Mouse (Mus musculus): Measurements from ENCODE around the gene Nipal1.

Gene Nipal1

DNA sequence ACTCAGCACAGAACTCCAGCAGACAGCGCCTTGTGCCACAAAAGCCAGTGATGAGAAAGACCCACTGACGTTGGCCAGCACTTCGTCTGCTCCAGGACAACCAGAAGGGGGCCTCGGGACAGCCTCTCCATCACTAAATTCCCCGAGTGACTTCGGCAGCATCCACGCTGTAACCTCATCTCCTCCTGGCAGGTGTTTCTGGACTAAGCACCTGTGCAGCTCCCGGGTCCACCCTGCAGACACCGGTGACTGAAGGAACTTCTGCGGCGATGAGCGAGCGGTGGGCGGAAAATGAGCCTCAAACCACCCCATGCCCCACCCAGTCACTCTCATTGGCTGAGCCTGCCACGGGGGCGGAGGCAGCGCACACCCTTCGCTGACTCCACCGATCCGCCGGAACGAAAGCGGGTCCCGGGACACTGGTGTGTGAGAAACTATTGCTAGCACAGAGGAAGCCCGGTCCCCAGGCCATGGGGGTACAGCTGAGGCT, at the start of gene Nipal1:
Gene Nipal1, plus strand, starts transcription at position 378 of the 490 bp plus-strand sequence.
- DNase-seq (ENCODE audit: low read depth): peak; percentile 92

DNA sequence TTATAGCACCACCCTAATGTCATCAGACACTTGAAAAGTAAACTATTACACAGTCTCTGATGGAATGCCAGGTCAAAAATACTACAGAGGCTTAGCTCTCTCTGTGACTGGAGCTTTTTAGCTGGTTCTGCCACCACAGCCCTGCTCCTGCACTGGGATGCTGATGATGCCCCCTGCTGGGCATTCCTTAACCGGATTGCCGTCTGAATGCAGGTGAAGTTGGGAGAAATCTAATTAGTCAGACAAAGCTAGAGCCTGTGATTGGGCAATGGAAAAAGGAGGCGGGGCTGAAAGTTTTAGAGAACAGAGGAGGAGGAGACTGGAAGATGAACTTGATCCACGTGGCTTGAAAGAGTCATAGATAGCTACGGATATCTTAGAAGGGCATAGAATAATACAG, 46.6 kb upstream of the Nipal1 start:
- peak; percentile 68 for DNase-seq (ENCODE audit: low read depth)

DNA sequence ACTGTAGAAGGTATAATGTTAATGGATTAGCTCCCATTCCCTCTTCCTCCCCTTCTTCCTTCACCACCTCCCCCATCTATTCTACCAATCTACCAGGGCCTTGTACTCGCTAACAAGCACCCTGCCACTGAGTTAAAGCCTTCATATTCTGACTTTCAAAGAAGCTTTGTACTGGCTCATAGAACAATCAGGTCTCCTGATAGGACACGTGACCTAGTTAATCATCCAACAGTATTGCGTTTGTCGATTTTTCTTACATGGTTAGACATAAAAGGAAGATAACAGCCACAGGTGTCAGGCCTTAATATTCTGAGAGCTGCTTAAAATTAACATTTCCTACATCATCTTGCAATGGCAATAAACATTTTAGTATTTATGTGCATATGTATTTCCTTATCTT, 44.5 kb upstream of the Nipal1 start:
- DNase-seq (ENCODE audit: low read depth): no peak

DNA sequence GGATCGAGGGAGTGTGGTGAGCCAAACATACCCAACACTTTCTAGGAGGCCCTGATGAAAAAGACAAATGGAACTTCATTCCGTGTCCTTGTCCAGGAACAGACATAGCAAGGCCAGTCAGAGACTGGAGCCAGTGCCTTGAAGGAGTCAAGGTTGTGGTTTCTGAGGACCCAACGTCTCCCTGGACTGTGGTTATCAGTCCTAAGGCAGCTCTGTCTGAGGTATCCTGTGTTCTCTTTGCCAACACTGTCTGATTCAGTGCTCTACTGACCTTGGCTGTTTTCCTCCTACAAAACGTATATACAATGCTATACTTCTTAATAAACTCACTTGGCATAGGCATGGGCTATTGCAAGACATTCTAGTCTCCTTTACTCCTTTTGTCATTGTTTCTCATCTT, 30.2 kb upstream of the Nipal1 start:
- no peak for DNase-seq (ENCODE audit: low read depth)

DNA sequence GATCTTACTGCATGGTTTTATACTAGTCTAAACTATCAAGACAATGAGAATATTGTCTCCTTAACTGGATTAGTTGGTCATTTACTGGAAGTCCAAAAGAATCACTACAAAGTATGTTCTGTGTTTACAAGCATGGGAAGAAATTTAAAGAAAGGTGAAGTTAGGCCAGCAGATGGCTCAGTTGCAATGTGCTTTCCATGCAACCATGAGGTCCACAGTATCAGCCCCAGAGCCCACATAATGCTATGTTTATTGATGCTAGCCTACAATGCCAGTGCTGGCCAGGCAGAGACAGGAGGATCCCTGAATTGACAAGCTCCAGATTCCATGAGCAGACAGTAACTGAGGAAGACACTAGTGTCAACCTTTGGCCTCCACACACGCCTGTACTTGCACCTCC, 26.6 kb upstream of the Nipal1 start:
- peak; percentile 68 for DNase-seq (ENCODE audit: low read depth)

DNA sequence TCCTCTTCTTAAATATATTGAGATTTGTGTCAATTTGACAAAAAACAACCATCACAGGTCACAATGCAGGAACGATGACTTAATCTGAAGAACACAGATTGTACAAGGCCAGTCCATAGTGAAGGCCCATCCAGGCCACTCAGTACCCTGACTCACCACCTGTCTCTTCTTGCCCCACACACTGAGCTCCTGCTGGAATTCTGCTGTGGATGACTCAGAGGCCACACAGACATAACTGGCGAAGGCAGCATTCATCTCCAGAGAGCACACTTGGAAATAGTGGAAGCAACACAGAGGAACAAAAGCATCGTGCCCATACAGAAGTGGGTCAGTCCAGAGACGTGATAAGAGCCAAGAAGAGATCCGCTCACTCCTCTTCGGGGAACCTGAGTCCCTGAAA, 17.6 kb upstream of the Nipal1 start:
- no peak for DNase-seq (ENCODE audit: low read depth)

DNA sequence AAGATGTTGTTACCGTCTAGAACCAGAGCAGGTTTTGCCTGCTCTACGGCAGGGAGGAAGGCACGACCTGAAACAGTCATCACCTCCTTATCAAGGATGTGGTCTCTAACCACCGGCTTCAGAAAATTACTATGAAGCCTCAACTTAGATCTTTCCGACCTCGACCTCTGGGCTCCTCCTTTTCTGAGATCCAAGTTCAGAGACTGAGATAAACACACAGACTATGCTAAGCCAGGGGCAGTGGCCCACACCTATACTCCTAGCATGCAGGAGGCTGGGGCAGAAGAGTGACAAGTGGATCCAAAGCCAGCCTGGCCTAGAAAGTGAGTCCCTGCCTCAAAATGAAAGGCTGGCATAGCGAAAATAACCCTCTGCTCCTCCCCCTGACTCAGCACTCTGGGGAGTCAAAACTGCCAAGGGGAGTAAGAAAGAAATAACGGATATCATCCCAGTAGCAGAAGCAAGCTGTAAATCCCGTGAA, 12.8 kb upstream of the Nipal1 start:
- DNase-seq (ENCODE audit: low read depth): peak; percentile 92

DNA sequence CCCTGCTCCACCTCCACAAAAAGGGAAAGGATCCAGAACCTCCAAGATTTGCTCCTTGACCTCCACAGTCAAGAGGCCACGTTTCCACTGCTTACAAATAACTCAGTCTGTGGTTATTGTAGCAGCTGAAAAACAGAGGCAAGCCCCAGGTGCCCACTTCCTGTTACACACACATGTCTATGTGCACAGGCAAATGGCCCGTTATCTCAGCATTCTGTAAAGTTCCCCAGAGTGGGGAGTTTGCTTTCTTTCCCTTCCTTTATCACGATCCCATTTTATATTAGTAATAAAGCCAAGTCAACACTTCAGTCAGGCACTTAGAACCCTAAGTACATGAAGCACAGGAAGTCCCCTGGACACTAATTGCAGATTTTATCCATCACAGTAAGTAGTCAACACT, 11.5 kb upstream of the Nipal1 start:
- peak; percentile 79 for DNase-seq (ENCODE audit: low read depth)

DNA sequence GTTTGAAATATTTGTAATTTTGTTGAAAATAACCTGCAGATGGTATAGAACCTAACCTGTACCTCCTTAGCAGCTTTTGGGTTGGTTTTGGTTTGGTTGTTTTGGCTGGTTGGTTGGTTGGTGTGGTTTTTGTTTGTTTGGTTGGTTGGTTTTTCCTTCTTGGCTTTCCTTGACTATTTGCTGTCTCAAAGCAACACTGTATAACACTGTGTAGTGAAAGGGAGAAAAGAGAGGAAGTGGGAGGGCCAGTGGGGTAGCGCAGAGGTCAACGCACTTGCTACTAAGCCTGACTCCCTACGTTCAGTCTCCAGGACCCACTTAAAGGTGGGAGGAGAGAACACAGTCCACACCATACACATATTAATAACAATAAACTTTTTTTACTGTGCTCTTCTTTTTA, 11.0 kb upstream of the Nipal1 start:
- DNase-seq (ENCODE audit: low read depth): no peak

DNA sequence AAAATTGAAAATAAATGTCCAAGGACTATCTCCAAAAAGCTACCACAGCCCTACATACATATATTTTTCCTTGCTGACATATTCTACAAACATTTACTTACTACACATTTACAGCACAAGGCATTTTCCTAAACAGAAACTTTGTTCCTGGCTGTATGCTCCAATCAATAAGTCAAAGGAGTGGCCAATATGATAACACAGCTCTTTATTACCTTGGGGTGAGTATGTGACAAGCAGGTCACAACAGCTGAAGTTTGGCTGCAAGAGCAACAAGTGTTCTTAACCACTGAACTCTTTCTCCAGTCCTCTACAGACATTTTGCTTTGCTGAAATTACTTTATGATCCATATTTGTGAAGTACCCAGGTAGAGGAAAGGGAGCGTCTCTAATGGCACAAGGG, 7.5 kb upstream of the Nipal1 start:
- DNase-seq (ENCODE audit: low read depth): no peak

DNA sequence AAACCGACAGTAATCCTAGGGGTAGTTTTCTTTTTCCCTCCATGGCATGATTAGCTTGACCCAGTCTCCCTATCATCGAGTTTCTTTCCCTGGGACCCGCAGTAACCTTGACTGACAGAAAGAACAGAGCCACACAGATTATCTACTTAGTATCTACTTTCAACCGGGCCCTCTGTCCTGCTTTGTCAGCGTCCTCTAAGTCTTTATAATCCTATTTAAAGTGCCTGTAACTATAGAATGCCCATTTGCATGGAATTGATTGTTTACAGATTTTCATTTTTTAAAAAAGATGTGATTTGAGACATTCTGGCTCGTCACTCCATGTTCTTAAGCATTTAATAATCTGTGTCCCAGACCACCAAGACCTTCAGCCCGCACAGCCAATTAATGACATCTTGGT, 3.9 kb upstream of the Nipal1 start:
- no peak for DNase-seq (ENCODE audit: low read depth)

DNA sequence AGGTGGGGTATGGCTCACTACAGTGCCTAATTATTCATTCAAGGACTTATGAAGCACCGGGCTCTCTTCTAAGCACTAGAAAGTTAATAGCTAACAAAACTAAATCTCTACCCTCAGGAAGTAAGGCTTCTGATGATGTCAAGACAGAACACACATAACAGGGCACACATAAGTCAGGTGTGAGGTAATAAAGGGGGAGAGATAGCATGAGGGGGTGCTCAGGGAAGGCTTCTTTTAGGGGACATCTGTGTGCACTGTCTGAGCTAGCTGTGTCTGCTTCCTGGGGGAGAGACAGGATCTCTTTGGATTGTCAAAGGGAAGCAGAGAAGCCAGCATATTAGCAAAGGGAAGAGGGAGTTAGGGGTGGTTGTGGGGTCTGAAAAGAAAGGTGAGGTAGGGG, 3.4 kb upstream of the Nipal1 start, which contains the start of gene Cnga1:
Gene Cnga1, minus strand, starts transcription at position 101 of the 400 bp plus-strand sequence.
- DNase-seq (ENCODE audit: low read depth): no peak

DNA sequence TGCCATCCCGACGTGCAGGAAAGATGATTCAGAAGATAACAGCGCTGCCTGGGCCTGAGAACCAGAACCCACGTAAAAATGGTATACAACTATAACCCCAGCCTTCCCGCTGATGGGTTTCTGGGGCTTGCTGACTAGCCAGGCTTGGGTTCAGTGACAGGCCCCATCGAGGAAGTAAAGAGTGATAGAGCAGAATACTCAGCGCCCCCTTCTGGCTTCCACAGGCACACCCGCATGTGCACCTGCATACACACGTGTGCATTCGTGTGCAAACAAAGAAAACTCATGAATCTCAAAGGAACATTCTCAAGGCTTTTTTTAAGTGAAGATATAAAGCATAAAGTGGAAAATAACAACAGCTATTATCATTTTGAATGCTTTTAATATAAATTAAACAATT, 1.5 kb upstream of the Nipal1 start:
- peak; percentile 86 for DNase-seq (ENCODE audit: low read depth)

DNA sequence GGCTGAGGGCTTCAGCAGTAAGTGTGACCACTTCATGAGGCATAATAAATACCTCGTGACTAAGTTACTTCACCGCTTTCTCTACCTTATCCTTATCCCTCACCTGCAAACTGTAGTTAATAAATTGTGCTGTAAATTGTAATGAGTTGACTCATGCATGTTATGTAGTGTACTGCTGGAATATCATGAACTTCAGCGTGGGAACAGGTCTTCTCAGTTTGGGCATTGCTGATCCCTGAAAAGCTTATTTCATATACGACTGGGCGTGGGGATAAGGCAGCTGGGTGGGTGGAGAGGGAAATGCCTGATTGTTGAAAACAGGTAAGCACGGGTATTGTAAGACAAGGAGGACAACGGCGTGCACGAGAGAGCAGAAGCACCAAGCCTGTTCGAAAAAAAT, 599 bp upstream of the Nipal1 start:
- DNase-seq (ENCODE audit: low read depth): no peak

DNA sequence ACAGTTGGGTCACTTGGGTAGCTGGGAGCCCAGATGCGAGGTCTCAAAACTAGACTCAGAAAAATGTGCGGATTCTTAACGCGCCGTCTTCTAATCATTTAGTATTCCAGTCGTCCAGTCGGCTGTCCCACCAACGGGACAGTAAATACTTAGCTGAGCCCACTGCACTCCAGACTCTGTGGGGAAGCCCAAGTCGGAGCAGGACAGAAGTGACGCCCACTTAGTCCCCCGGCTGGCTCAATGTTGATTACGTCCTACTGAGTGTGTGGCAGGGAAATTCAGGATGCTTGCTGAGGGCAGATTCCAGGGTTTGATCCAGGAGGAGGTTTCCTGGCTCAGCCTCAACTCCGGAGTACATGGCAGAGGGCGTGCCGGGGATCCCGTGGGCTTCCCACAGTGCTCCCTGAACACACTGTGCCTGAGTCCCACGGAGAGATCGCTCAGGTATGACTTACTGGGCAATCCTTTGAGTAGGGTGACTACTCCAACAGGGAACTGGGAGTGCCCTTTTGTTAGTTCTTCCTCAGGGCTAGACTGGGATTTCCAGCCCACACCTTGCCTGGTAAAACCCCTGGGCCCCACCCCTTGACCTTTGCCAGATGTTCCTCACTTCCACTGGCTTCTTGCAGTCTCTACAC, 482 bp downstream of the Nipal1 start:
- no peak for DNase-seq (ENCODE audit: low read depth)

DNA sequence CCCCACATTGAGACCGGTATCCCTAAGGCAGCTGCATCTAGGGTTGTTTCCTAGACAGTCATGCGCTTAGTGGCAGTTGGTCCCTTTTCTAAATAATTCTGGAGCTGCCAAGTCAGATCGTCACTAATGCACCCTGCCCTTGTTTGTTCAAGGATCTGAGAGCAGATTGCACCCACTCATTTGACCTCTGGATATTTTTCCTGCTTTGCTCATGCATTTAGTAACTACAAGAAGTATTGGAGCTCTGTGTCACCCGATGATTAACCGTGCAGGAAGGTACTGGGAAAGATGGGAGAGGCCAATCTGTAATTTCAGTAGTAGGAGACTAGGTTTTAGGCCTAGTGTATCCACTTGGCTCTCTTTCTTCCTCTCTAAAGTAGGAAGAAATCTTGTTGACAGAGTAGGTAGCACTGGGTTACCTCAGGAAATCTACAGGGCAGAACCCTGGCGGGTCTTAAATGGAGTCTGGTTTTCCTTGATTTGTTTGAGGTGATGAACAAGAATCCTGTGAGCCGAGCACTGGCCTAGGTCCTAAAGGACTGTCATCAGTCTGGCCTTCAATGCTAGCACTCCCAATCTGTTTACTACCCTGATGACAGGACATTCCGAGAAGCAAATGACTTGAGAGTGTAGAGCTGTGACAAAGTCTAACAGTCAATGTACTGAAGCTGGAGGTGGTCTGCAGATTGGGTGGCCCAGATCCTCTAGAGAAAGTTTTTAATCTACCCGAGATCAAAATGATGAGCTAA, 1.6 kb downstream of the Nipal1 start:
- no peak for DNase-seq (ENCODE audit: low read depth)

DNA sequence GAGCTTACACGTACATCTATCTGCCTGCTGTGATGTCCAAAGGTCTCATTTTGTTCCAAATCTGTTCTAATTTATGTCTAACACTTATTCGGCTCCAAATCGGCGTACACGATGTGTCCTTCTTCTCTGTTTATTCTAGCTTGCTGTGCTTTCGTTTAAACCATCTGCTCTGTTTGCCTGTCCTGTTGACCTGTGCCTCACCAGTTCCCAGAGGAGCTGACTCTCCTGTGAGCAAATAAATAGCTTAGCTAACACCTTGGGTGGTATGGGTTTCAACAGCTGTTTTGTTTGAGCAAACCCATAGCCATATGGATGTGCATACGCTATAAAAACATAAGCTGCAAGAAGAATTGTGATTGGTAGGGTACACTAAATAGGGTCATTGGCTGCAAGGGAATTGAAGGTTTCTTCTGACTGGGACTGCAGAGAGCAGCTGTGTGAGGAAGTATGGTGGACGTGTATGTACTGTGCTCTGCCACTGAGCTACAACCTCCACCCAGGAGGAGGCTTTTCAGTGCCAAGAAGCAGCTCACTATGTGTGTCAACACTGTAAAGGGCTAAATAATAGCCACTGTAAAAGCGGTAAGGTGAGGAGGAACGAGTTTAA, 5.6 kb downstream of the Nipal1 start:
- DNase-seq (ENCODE audit: low read depth): no peak

DNA sequence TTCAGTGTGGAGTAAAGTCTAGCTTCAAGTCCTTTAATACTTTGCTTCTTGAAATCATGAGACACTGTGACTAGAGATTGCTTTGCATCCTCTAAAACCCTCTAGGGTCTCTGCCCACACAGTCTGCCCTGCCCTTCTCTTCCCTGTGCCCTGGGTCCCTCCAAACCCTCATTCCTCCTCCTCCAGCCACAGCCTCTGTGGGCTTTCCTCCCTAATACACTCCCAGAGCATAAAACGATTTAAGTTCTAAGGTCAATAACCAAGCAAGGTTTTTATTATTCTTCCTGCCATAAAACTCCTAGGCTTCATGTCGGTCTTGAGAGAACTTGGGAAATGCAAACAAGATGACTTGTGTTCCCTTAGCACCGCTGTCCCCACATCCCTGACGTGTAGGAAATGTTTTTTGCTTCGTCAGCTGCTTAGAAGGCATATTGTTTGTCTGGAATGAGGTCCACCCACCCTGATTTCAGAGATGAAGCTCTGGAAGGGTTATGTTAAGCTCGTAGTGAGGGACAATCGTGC, 8.7 kb downstream of the Nipal1 start:
- no peak for DNase-seq (ENCODE audit: low read depth)

DNA sequence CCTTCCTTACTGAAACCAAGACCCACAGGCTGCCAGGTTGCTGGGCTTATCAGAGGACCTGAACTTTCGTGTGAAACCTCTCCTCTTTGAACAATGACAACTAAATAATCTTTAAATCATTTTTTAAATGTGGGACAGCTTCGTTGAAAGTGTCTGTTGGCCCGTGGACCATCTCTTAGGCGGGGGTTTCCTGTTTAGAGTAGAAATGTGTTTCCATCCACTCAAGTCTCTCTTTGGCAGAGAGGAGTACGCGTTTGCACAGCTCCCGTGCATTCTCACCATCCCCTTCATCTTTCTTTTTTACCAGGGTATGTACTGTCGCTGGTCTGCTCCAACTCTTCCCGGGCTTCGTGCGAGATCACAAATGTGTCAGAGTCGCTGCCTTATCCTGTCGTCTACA, 10.8 kb downstream of the Nipal1 start:
- DNase-seq (ENCODE audit: low read depth): no peak

DNA sequence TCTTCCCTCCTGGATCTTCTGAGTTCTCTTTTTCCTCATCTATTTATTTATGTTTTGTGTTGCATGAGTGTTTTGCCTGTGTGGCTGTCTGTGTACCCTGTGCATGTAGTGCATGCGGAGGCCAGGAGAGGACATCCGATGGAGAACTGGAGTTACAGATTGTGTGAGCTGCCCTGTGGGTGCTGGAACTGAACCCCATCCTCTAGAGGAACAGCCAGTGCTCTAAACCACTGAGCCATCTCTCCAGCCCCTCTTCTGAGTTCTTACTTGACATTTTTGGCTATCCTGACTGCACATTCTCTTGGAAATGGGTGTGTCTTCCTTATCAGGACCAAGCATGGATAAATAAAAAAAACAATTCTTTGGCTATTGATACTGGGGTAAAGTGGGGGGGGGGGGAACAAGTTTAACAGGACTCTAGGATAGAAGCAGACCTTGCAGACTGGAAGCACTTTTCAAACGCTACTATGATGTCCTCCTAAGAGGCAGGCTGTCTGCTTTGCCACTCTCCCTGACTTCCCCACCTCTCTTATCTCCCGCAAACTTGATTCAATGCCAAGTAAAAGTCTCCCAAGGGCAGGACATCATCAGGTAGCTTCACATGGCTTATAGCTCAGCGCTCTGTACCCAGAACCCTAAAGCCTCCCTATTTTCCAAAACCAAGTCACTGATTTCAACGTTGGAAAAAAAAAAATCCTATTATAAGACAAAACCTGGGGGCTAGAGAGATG, 13.6 kb downstream of the Nipal1 start:
- no peak for DNase-seq (ENCODE audit: low read depth)

DNA sequence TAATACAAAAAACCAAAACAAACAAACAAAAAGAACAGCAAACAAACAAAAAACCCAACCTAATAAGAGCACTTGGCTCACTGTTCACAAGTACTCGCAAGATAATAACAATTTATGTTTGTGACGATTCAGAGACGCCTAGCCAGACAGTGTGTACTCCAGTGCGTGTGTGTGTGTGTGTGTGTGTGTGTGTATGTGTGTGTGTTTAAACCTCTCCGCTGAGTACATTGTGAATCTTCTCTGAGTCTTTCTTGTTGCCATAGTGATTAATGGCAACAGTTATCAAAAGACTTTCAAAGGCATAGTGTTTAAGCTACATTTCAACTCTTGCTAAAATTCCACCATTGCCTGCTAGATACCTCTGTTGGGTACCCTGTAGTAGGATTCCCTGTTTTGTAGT, 16.5 kb downstream of the Nipal1 start:
- DNase-seq (ENCODE audit: low read depth): no peak

DNA sequence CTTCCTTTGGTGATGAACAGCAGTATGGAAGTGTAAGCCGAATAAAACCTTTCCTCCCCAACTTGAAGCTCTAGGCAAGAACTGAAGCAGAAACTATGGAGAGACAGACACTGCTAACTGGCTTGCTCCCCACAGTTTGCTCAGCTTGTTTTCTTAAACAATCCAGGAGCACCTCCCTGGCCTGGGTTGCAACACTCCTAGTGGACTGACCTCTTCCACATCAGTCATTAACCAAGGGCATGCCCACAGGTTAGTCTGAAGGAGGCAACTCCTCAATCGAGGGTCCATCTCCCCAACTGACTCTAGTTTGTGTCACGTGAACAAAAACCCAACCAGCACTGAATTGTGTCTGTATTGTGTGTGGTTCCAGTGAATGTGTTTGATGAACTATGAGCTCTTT, 17.3 kb downstream of the Nipal1 start:
- no peak for DNase-seq (ENCODE audit: low read depth)

Data from naive thymus-derived CD4-positive, alpha-beta T cell, adult 2 months (primary cell).